Mouse (Mus musculus): ENCODE data around the gene Jakmip3. TPM values are rescaled to one million over a fixed set of nuclear protein-coding genes. Genes with fewer than 3 reads are reported as not detected.
A peak's percentile ranks its signal among the peaks of the same experiment; 100 is the strongest.

Jakmip3 gene
- polyA plus RNA-seq, 1 experiment = 0.33 TPM

DNA sequence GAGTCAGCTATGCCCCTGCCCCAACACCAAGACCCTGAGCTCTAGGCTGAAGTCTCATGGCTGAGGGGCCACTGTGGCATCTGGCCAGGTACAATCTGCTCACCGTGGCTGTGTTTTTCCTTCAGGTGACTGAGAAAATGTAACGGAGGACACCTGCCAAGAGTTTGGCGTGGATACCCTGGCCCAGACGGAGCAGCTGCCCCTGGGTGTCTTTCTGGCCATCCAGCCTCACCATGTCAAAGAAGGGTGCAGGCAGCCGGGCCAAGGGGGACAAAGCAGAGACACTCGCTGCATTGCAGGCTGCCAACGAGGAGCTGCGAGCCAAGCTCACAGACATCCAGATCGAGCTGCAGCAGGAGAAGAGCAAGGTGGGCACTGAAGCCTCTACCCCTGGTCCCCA lies 48.6 kb downstream of the Jakmip3 start:
- Histone ChIP-seq H3K27ac (ENCODE audit: insufficient read depth, low read length) (no peak overlapping the region), H3K4me3 (ENCODE audit: insufficient read depth, low read length) (no peak overlapping the region), H3K4me1 (ENCODE audit: control insufficient read depth, insufficient read depth, low read length) (no peaks in the 10 kb centered on the region)
- TF ChIP-seq POLR2A (IDR thresholded peaks at IDR 0.05; ENCODE audit: low read depth, low read length) (no peak), CTCF (IDR thresholded peaks at IDR 0.05; ENCODE audit: borderline replicate concordance, insufficient read depth, low read length) (no peak)

DNA sequence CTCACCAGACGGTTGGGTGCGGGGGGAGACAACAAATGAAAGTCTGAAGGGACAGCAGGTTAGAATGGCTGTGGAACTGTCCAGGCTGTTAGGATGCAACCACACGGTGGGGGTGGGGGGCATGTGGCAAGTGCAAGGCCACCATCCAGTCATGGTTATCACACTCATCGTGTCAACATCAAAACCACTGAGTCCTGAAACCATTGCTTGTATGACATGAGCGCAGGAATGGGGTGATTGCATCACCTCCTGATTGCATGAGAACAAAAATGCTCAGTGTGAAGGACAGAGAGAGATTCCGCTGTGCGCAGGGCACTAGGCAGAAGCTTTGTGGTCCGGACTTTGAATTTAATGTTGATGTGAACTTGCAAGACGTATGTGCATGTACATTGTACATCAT lies 62.2 kb downstream of the Jakmip3 start:
- H3K4me3 ChIP-seq (ENCODE audit: insufficient read depth, low read length) = no peak overlapping the region
- H3K4me1 ChIP-seq (ENCODE audit: control insufficient read depth, insufficient read depth, low read length) = no peaks in the 10 kb centered on the region
- TF ChIP-seq CTCF (IDR thresholded peaks at IDR 0.05; ENCODE audit: borderline replicate concordance, insufficient read depth, low read length) = no peak
- no peak for TF ChIP-seq POLR2A (IDR thresholded peaks at IDR 0.05; ENCODE audit: low read depth, low read length)
- H3K27ac ChIP-seq (ENCODE audit: insufficient read depth, low read length) = no peak overlapping the region

- Histone ChIP-seq H3K4me3 (ENCODE audit: insufficient read depth, low read length) (no peak overlapping the region), H3K27ac (ENCODE audit: insufficient read depth, low read length) (no peak overlapping the region), H3K4me1 (ENCODE audit: control insufficient read depth, insufficient read depth, low read length) (no peaks in the 10 kb centered on the region)
- TF ChIP-seq POLR2A (IDR thresholded peaks at IDR 0.05; ENCODE audit: low read depth, low read length) (no peak), CTCF (IDR thresholded peaks at IDR 0.05; ENCODE audit: borderline replicate concordance, insufficient read depth, low read length) (no peak)
Measured at GRCm38 (mm10) chr7:139003250-139003649, 62.7 kb downstream of the Jakmip3 start.

DNA sequence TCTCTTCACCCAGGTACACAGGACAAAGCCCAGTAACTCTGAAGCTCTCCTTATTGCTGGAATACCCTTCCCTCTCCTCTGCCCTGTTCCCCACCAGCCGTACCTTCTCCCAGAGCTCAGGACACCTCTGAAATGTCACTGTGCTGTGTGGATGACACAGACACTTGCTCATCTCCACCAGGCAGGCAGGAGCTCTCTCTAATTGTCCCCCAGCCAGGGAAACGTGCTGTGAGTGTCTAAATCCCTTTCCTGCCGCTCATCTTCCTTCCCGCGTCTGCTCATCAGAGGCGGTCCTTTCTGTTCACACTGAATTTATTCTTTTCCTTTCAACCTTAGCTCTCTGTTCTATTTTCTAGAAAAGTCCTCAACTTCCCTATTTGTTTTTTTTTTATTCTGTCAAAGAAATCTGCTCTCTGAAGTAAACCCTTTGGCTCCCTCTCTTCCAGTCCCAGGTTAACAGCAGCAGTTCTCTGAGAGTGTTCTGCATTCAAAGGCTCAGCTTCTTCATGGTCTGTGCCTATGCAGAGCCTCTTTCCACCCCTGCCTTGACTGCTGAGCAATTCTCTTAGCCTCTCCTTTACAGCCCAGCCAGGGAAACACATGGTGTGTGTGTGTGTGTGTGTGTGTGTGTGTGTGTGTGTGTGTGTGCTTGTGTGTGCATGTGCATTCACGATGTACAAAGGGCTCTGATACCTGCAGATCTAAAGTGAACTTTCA lies 69.4 kb downstream of the Jakmip3 start:
- TF ChIP-seq POLR2A (IDR thresholded peaks at IDR 0.05; ENCODE audit: low read depth, low read length) = no peak
- TF ChIP-seq CTCF (IDR thresholded peaks at IDR 0.05; ENCODE audit: borderline replicate concordance, insufficient read depth, low read length) = no peak
- Histone ChIP-seq H3K4me3 (ENCODE audit: insufficient read depth, low read length) (no peak overlapping the region), H3K27ac (ENCODE audit: insufficient read depth, low read length) (no peak overlapping the region), H3K4me1 (ENCODE audit: control insufficient read depth, insufficient read depth, low read length) (no peaks in the 10 kb centered on the region)

- Histone ChIP-seq H3K27ac (ENCODE audit: insufficient read depth, low read length) (no peak overlapping the region), H3K4me1 (ENCODE audit: control insufficient read depth, insufficient read depth, low read length) (no peaks in the 10 kb centered on the region), H3K4me3 (ENCODE audit: insufficient read depth, low read length) (no peak overlapping the region)
- peak; percentile 46; the same call in 1 of the 2 replicates for TF ChIP-seq CTCF (IDR thresholded peaks at IDR 0.05; ENCODE audit: borderline replicate concordance, insufficient read depth, low read length)
- no peak for TF ChIP-seq POLR2A (IDR thresholded peaks at IDR 0.05; ENCODE audit: low read depth, low read length)
Measured at GRCm38 (mm10) chr7:139011027-139011426, 70.5 kb downstream of the Jakmip3 start.

DNA sequence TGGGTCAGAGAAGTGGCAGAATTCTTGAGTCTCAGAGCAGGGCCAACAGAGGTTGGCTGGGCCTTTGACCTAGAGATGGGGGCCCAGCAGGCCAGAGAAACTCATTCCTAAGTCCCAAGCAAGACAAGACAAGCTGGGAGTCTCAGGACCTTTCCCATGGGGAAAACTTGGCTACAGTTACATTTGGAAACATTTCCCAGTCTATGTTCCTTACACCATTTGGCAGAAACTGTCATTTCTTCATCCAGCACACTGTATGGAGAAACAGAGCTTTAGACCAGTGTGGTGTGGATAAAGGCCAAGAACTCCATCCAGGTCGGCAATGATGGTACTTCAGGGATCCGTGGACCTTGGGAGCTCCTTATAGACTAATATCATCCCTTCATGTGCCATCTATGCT lies 71.1 kb downstream of the Jakmip3 start:
- H3K4me3 ChIP-seq (ENCODE audit: insufficient read depth, low read length) = no peak overlapping the region
- no peak overlapping the region for H3K27ac ChIP-seq (ENCODE audit: insufficient read depth, low read length)
- no peaks in the 10 kb centered on the region for H3K4me1 ChIP-seq (ENCODE audit: control insufficient read depth, insufficient read depth, low read length)
- no peak for TF ChIP-seq POLR2A (IDR thresholded peaks at IDR 0.05; ENCODE audit: low read depth, low read length)
- no peak for TF ChIP-seq CTCF (IDR thresholded peaks at IDR 0.05; ENCODE audit: borderline replicate concordance, insufficient read depth, low read length)

DNA sequence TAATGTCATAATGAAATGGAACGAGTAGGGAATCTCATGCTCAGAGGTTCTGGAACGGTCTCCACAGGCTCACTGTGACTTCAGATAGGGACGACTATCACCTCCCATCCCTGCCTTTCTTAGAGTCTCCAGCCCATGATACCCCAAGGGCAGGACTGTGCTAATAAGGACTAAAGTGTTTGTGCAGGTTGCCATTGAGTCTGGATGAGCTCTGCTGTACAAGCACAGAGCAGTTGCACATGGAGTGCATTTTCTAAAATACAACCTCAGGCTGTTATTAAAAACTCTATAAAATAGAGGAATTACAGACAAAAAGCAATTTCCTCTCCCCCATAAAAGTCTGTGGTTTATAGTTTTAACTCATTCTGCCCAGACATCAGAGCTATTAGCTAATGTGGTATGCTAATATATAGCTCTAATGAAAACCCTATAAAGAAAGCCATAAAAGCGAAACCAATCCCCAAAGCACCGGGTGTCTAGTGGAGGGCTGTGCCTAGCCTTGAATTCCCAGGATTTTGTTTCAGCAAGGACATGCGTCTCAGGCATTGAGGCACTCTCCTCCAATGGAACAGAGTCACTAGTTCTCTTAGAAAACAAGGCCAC lies 72.3 kb downstream of the Jakmip3 start:
- no peak for TF ChIP-seq CTCF (IDR thresholded peaks at IDR 0.05; ENCODE audit: borderline replicate concordance, insufficient read depth, low read length)
- no peak for TF ChIP-seq POLR2A (IDR thresholded peaks at IDR 0.05; ENCODE audit: low read depth, low read length)
- no peaks in the 10 kb centered on the region for H3K4me1 ChIP-seq (ENCODE audit: control insufficient read depth, insufficient read depth, low read length)
- no peak overlapping the region for H3K4me3 ChIP-seq (ENCODE audit: insufficient read depth, low read length)
- no peak overlapping the region for H3K27ac ChIP-seq (ENCODE audit: insufficient read depth, low read length)

DNA sequence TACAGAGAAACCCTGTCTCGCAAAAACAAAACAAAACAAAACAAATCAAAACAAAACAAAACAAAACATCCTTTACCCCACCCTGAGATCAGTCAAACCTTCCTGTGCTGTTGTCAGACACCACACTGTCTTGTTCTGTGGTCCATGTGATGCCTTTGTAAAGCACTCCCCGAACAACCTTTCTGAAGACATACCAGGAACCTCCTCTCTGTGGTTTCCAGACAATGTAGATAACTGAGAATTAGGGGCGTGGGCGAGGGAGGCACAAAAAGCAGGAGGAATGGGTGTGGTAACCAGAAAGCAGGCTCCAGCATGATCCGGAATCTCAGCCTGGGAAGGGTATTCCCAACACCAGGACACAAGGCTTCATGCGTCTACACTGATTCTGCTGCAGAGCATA lies 74.6 kb downstream of the Jakmip3 start:
- Histone ChIP-seq H3K4me3 (ENCODE audit: insufficient read depth, low read length) (no peak overlapping the region), H3K4me1 (ENCODE audit: control insufficient read depth, insufficient read depth, low read length) (no peaks in the 10 kb centered on the region)
- no peak for TF ChIP-seq CTCF (IDR thresholded peaks at IDR 0.05; ENCODE audit: borderline replicate concordance, insufficient read depth, low read length)

GRCm38 (mm10) chr7:139016288-139016687 lies 75.8 kb downstream of the Jakmip3 start:
- Histone ChIP-seq H3K4me1 (ENCODE audit: control insufficient read depth, insufficient read depth, low read length) (no peaks in the 10 kb centered on the region), H3K4me3 (ENCODE audit: insufficient read depth, low read length) (no peak overlapping the region), H3K27ac (ENCODE audit: insufficient read depth, low read length) (no peak overlapping the region)
- TF ChIP-seq CTCF (IDR thresholded peaks at IDR 0.05; ENCODE audit: borderline replicate concordance, insufficient read depth, low read length) = no peak
- TF ChIP-seq POLR2A (IDR thresholded peaks at IDR 0.05; ENCODE audit: low read depth, low read length) = no peak

More for the DNA sequence above, 74.6 kb downstream of the Jakmip3 start:
- no peak overlapping the region for H3K27ac ChIP-seq (ENCODE audit: insufficient read depth, low read length)

- H3K27ac ChIP-seq (ENCODE audit: insufficient read depth, low read length) = no peak overlapping the region
- no peak for TF ChIP-seq POLR2A (IDR thresholded peaks at IDR 0.05; ENCODE audit: low read depth, low read length)
- no peak for TF ChIP-seq CTCF (IDR thresholded peaks at IDR 0.05; ENCODE audit: borderline replicate concordance, insufficient read depth, low read length)
- H3K4me1 ChIP-seq (ENCODE audit: control insufficient read depth, insufficient read depth, low read length) = no peaks in the 10 kb centered on the region
- H3K4me3 ChIP-seq (ENCODE audit: insufficient read depth, low read length) = no peak overlapping the region
Measured at GRCm38 (mm10) chr7:139017249-139017903, 76.8 kb downstream of the Jakmip3 start.
